Mouse (Mus musculus) cerebellum, adult 2 months (tissue): ENCODE results near the gene Rgs8.

Source experiments
- CTCF ChIP-seq: fragments of 200-500 bp; IDR thresholded peaks from 2 replicates; pipeline ENCODE4 v1.5.1; 2011; ENCODE audit warnings: low read depth, mild to moderate bottlenecking, control low read depth, low read length, moderate library complexity, borderline replicate concordance; ENCODE audit not compliant: insufficient read depth
- POLR2A ChIP-seq: fragments of 200-500 bp; IDR thresholded peaks from 2 replicates; pipeline ENCODE4 v1.6.1; 2011; ENCODE audit warnings: low read length, control low read depth, borderline replicate concordance; ENCODE audit not compliant: insufficient read depth

DNA sequence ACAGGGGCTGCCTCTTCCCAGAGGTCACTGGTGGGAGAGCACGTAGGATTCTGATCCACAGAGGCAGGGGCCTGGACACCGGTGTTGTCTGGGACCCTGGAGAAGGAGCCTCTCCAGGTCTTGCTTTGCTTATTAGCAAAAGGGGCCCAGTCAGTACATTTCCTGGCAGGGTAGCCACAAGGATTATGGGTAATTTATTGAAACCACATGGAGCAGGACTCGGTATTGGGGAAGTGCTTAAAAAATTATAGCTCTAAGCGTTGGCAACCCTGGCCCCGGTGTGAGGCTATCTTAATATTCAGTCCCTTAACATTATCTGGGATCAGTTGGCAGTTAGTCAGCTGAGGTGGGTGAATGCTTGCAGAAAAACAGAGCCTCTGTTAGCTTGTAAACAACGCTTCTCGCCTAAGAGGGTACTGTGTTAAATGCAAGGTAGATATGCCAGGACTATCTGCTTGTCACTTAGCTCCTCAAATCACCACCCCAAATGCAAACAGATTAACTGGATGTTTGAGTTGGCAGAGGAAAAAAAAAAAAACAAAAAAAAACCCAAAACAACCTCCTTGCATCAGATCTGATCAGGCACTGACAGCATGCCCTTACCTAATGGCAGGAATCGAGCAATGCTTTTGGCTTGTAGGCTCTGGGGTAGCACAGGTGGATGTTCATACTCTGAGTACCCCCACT, 49.5 kb downstream of the Rgs8 start:
- TF ChIP-seq POLR2A (no peak), CTCF (no peak)
